Mouse (Mus musculus): ENCODE measurements around the gene Gm49342. TPM values are rescaled to one million over a fixed set of nuclear protein-coding genes. Genes with fewer than 3 reads are reported as not detected.
A peak's percentile ranks its signal among the peaks of the same experiment; 100 is the strongest.
"Not testable (repeated sequence)": the region's sequence is repeated elsewhere in the genome, so short reads cannot be mapped to it uniquely, and the experiment has no call there.

Gm49342 gene
- polyA plus RNA-seq, 1 experiment: 23.9 TPM

DNA sequence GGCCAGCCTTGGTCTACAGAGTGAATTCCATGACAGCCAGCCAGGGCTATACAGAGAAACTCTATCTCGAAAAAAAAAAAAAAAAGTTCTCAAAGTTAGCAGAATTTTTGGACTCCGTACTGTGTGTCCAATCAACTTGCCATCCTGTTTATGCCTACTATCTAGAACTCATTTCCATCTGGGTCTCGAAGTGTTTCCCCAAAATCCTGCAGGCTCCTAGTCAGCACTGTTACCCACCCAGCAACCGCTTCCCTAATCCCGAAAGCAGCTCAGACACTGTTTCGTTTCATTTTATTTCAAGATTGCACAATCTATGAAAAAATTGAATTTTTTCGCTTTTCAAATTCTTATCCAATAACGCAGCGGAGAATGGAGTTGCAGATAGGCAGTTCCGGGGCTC is 11.2 kb downstream of the Gm49342 start:
- 91% methylated on average over 10 of the region's 10 CpGs for WGBS
- Histone ChIP-seq H3K4me1 (ENCODE audit: control insufficient read depth, insufficient read depth, low read length) (no peaks in the 10 kb centered on the region), H3K4me3 (replicated peaks; ENCODE audit: insufficient read depth, low read depth, low read length) (no peak overlapping the region), H3K27me3 (ENCODE audit: control insufficient read depth, insufficient read depth, low read length) (no peaks in the 10 kb centered on the region), H3K27ac (ENCODE audit: insufficient read depth, low read length) (no peak overlapping the region)
- no peak for TF ChIP-seq CTCF (IDR thresholded peaks at IDR 0.05; ENCODE audit: borderline replicate concordance, insufficient read depth, low read depth, low read length)
- no peak for TF ChIP-seq POLR2A (IDR thresholded peaks at IDR 0.05; ENCODE audit: borderline replicate concordance, insufficient read depth, low read length)
- DNase-seq: no peak

DNA sequence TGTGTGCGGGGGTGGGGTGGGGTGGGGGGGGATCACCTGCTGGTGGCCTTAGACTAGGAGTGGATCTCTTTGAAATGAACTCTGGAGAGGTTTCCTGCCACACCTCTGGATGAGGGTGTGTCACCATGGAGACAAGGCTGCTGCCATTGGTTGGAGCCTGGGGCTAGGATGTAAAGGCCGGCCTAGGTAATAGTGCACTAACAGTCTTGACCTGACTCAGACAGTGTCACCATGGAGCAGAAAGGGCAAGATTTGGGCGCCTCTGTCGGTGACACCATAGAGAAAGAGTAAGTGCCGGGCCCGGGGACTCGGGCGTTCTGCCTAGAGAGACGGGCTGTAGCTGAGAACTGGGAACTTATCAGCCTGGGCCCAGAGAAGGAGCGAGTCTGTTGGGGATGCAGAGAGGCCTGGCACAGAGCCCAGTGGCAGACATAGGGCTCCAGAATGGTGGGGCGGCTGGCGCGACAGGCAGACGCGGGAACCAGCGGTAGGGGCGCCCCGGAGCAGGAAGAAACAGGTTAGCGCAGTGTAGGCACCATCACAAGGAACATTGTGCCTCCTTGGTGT is 11.7 kb downstream of the Gm49342 start, which contains the start of gene Pnp2:
Pnp2 (plus strand) TSS at position 51 of the 567 bp plus-strand sequence.
- not testable (repeated sequence) for H3K27me3 ChIP-seq (ENCODE audit: control insufficient read depth, insufficient read depth, low read length); H3K4me1 ChIP-seq (ENCODE audit: control insufficient read depth, insufficient read depth, low read length); H3K27ac ChIP-seq (ENCODE audit: insufficient read depth, low read length)
- H3K4me3 ChIP-seq (replicated peaks; ENCODE audit: insufficient read depth, low read depth, low read length): peak within 1 kb of the TSS; percentile 40
- DNase-seq: peak; percentile 68 to 70
- 8% methylated on average over 19 of the region's 19 CpGs for WGBS

DNA sequence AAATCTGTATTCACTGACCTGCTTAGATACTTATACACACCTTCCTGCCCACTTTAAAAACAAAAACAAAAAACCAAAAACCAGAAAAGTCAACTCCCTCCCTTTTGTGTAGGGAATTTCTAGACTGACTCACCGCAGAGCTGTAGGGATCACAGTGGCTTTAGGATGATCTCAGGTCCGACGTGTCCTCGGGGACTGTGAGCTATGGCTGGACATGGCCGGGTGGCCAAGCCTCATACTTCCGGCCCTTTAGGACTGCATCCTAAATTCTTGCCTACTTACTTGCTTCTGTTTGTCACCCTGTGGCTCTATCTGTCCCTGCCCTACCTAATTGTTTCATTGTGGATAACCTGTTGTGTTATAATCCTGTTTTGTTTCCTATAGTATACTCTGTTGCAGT is 12.4 kb downstream of the Gm49342 start:
- not testable (repeated sequence) for H3K4me1 ChIP-seq (ENCODE audit: control insufficient read depth, insufficient read depth, low read length); H3K4me3 ChIP-seq (replicated peaks; ENCODE audit: insufficient read depth, low read depth, low read length); H3K27ac ChIP-seq (ENCODE audit: insufficient read depth, low read length); DNase-seq; H3K27me3 ChIP-seq (ENCODE audit: control insufficient read depth, insufficient read depth, low read length)
- 82% methylated on average over 6 of the region's 6 CpGs for WGBS

DNA sequence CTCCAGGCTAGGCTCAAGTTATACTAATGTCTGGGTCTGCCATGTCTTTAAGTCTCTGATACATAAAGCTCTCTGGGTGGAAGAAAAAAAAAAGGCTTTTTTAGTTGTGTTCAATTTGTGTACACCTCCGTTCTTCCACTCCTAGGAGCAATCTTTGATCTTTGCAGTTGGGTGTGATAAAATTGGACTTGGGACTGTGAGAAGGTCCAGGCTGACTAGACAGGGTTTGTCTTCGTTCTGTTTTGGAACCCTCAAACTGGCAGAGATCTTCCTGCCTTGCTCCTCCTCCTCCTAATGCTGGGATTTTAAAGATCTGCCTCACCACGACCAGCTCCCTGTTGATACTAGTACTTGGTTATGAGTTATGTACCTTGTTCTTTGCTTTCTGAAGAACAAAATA is 12.8 kb downstream of the Gm49342 start:
- not testable (repeated sequence) for H3K27ac ChIP-seq (ENCODE audit: insufficient read depth, low read length); H3K4me1 ChIP-seq (ENCODE audit: control insufficient read depth, insufficient read depth, low read length); H3K4me3 ChIP-seq (replicated peaks; ENCODE audit: insufficient read depth, low read depth, low read length); H3K27me3 ChIP-seq (ENCODE audit: control insufficient read depth, insufficient read depth, low read length); DNase-seq
- WGBS: 77% methylated on average over 3 of the region's 3 CpGs

DNA sequence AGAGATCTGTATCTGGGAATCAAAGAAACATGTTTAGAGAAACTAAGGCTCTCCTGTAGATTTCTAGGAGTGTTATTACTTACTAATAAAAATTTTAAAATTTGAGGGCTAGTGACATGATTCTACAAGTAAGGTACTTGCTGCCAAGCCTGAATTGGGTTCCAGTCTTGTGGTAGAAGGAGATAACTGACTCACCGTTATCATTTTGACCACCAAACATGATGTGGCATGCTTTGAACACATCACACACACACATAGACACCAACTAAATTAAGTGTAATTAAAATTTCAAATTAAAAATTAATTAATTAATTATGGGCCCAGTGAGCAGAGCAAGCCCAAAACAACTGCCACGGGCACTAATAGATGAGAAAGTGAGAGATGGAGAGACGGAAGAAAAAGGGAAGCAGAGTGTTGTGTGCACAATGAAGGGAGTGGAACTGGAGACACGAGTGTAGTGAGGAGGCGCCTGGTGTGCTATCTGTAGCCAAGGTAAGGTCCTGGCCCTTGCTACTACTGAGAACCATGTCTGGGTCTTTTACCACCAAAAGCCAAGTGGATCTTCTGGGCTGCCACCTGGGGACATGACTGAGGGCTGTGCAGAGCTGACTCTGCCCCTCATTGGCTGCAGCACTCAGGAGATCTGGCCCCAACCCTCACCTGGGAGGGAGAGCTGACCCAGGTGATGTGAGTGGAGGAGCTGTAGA is 14.1 kb downstream of the Gm49342 start:
- H3K27me3 ChIP-seq (ENCODE audit: control insufficient read depth, insufficient read depth, low read length); H3K4me1 ChIP-seq (ENCODE audit: control insufficient read depth, insufficient read depth, low read length); H3K4me3 ChIP-seq (replicated peaks; ENCODE audit: insufficient read depth, low read depth, low read length); DNase-seq; H3K27ac ChIP-seq (ENCODE audit: insufficient read depth, low read length): not testable (repeated sequence)
- WGBS: 89% methylated on average over 5 of the region's 5 CpGs

DNA sequence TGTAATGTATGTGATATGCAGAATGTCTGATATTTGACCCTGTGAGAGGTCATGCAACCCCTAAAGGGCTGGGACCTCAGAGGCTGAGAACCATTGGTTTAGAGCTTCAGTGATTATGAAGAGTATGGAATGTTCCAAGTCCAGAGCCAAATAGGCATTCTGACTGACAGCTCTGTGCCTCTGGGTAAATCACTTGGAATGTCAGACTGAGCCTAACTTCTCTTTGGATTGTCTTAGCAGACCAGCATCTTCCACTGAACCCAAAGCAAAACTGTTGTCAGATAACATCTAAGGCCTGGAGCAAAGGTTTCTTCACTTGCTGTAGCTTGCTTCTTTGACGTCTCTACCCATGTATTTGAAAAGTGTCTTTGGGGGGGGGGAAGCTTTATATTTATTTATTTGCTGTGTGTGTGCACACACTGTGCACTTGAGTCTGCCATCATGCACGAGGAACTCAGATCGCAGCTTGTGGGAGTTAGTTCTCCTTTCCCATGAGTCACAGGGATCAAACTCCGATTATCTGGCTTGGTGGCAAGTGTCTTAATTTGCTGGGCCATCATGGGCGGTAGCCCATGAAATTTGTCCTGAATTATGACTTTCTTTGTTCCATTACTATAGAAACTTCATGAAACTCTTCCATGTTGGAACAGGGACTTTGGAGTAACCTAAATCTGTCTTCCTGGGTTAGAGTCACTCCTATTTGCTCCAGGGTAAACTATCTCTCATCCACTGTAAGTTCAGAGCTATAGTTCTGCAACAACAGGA is 24.1 kb downstream of the Gm49342 start:
- no peak for TF ChIP-seq POLR2A (IDR thresholded peaks at IDR 0.05; ENCODE audit: borderline replicate concordance, insufficient read depth, low read length)
- no peak for TF ChIP-seq CTCF (IDR thresholded peaks at IDR 0.05; ENCODE audit: borderline replicate concordance, insufficient read depth, low read depth, low read length)
- Histone ChIP-seq H3K4me1 (ENCODE audit: control insufficient read depth, insufficient read depth, low read length) (no peaks in the 10 kb centered on the region; the same call in 1 of the 2 replicates), H3K4me3 (replicated peaks; ENCODE audit: insufficient read depth, low read depth, low read length) (no peak overlapping the region), H3K27ac (ENCODE audit: insufficient read depth, low read length) (no peak overlapping the region), H3K27me3 (ENCODE audit: control insufficient read depth, insufficient read depth, low read length) (no peaks in the 10 kb centered on the region)
- DNase-seq: no peak
- 66% methylated on average over 5 of the region's 5 CpGs for WGBS

DNA sequence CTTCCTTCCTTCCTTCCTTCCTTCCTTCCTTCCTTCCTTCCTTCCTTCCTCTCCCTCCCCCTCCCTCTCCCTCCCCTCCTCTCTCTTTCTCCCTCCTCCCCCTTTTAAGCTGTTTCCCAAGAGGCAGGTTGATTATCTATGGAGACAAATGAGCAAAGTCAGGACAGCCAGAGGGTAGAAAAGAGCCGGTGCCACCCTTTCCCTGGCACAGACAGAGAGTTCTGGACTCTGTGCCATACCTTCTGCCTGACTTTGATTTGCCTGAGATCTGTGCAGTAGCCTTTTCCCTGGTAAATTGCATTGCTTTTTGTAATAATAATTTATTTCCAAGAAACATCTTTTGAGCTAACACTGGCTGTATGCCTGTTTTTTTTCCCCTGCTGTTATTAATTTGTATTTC is 24.7 kb downstream of the Gm49342 start:
- Histone ChIP-seq H3K27me3 (ENCODE audit: control insufficient read depth, insufficient read depth, low read length) (no peaks in the 10 kb centered on the region), H3K4me1 (ENCODE audit: control insufficient read depth, insufficient read depth, low read length) (no peaks in the 10 kb centered on the region; the same call in 1 of the 2 replicates), H3K27ac (ENCODE audit: insufficient read depth, low read length) (no peak overlapping the region), H3K4me3 (replicated peaks; ENCODE audit: insufficient read depth, low read depth, low read length) (no peak overlapping the region)
- 0% methylated on average over 1 of the region's 1 CpGs for WGBS
- no peak for TF ChIP-seq POLR2A (IDR thresholded peaks at IDR 0.05; ENCODE audit: borderline replicate concordance, insufficient read depth, low read length)
- TF ChIP-seq CTCF (IDR thresholded peaks at IDR 0.05; ENCODE audit: borderline replicate concordance, insufficient read depth, low read depth, low read length): no peak
- peak in 1 of 2 experiments; percentile 3 for DNase-seq

Data from cerebellum, adult 2 months (tissue).